Mouse (Mus musculus) cerebellum, adult 2 months (tissue): Measurements from ENCODE around the gene Flnb.

Experiments used
- CTCF ChIP-seq: fragments of 200-500 bp; IDR thresholded peaks from 2 replicates; pipeline ENCODE4 v1.5.1; 2011; ENCODE audit warnings: low read depth, mild to moderate bottlenecking, control low read depth, low read length, moderate library complexity, borderline replicate concordance; ENCODE audit not compliant: insufficient read depth
- POLR2A ChIP-seq: fragments of 200-500 bp; IDR thresholded peaks from 2 replicates; pipeline ENCODE4 v1.6.1; 2011; ENCODE audit warnings: low read length, control low read depth, borderline replicate concordance; ENCODE audit not compliant: insufficient read depth

DNA sequence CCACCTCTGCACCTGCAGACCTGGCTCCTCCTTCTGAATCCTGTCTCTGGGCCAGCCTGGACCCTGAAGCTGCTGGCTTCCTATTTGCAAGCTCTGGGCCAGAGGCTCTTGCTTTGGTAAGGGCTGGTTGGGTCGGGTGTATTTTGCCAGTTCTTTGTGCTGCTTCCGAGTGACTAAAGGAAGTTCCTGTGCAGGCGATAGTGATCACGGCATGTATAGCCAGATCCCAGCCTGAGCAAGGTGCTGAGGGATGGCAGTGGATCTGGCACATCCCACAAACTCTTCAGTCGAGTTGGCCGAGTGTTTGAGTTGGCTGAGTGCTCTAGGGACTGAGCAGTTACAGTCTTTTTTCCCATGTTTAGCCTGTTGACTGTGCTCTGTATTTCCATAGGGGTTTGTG, 68.3 kb downstream of the Flnb start:
- TF ChIP-seq CTCF (no peak), POLR2A (no peak)
